Mouse (Mus musculus): Measurements from ENCODE around the gene Mpdz.

DNA sequence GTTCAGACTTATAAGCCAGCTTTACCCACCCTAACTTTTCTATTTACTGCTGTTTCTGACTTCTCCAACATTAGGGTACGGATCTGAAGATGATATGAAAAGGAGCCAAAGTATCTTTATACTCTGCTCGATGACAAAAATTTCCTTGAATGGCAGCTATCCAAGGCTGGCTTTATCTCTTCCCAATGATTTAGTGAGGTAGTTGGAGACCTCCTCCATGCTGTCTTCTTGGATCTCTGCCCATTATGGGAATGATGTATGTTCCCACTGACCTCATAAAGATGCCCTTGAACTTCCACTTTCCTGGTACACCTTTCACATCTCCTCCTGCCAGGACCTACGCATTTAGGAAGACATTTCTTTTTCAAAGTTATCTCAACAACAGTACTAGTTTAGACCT is 11.2 kb upstream of the Mpdz start:
- no peak for TF ChIP-seq EP300 (IDR thresholded peaks at IDR 0.05; ENCODE audit: low read depth in 1 of 2, low read length in 2 of 2)
- TF ChIP-seq MAFK (IDR thresholded peaks at IDR 0.05; ENCODE audit: borderline replicate concordance, low read depth, low read length), result no peak
- TF ChIP-seq CTCF (IDR thresholded peaks at IDR 0.05 in 2 of 3, conservative IDR thresholded peaks at IDR 0.05 in 1 of 3; ENCODE audit: control insufficient read depth in 1 of 3, insufficient read depth in 1 of 3, low read depth in 2 of 3, low read length in 3 of 3, poor library complexity in 1 of 3, severe bottlenecking in 1 of 3), result no peak
- TF ChIP-seq USF2 (IDR thresholded peaks at IDR 0.05; ENCODE audit: borderline replicate concordance in 1 of 2, insufficient read depth in 1 of 2, low read depth in 1 of 2, low read length in 2 of 2), result no peak
- no peak for TF ChIP-seq USF1 (IDR thresholded peaks at IDR 0.05; ENCODE audit: low read depth, low read length)

Data from MEL (cell line).